Mouse (Mus musculus): ENCODE data around the gene Ssrp1. TPM values are rescaled to one million over a fixed set of nuclear protein-coding genes. Genes with fewer than 3 reads are reported as not detected.
A peak's percentile ranks its signal among the peaks of the same experiment; 100 is the strongest.

Gene Ssrp1
- polyA plus RNA-seq, 1 experiment from 2014 or later: 81.8 TPM

DNA sequence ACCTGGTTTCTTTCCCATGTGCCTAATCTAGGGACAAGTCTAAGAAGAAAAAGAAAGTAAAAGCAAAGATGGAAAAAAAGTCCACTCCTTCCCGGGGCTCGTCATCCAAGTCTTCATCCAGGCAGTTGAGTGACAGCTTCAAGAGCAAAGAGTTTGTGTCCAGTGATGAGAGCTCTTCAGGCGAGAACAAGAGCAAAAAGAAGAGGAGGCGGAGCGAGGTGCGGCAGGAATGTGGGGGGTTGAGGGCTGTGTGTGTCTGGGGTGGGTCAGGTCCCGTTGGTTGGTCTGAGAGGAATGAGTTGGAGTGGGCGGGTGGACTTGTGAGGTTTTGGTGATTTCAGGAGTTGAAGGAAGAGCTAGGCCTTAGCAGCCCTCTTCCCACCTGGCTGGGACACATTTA lies 9.2 kb downstream of the Ssrp1 start:
- Histone ChIP-seq H3K4me3 (ENCODE audit: low read depth, low read length) (no peak overlapping the region), H3K4me2 (replicated peaks; ENCODE audit: low read depth, low read length) (0 out of 2 replicates have a peak overlapping the region, but pooled peaks have one; percentile 81), H3K36me3 (ENCODE audit: insufficient read depth, low read length) (peaks cover 21% of the 10 kb centered on the region), H3K27ac (ENCODE audit: low read length) (peak overlapping the region; percentile 96), H3K9ac (replicated peaks; ENCODE audit: low read depth) (no peak overlapping the region), H3K4me1 (ENCODE audit: insufficient read depth, low read depth, low read length) (peaks cover 18% of the 10 kb centered on the region; the same call in 1 of the 2 replicates), H3K27me3 (replicated peaks; ENCODE audit: insufficient read depth, low read length) (no peaks in the 10 kb centered on the region), H3K9me3 (ENCODE audit: low read length) (no peaks in the 10 kb centered on the region)
- ATAC-seq (peak; percentile 3; the same call in 1 of the 2 replicates), DNase-seq (ENCODE audit: low spot score) (peak; percentile 80)
- no peak for TF ChIP-seq CTCF (IDR thresholded peaks at IDR 0.05)
- peak; percentile 60 for TF ChIP-seq EP300 (IDR thresholded peaks at IDR 0.05)
- WGBS: 56% methylated on average over 8 of the region's 8 CpGs

DNA sequence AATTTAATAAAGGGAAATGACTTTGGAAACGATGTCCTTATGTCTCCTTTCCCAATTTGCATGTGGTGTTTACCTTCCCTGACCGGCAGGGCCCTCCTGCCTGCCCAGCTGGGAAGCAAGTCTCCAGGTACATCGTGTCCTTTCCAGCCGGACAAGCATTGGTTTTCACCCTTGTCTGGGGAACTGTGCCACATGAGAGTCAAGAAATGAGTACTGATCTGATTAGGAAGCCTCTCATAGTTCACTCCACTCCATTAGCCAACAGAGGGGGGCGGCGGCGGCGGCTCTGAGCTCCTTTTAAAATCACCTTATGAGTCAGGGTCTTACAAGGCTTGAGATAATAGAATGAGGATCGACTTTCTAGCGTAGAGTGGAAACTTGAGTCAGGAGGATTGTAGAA lies 10.0 kb downstream of the Ssrp1 start:
- Histone ChIP-seq H3K9ac (replicated peaks; ENCODE audit: low read depth) (peak overlapping the region; percentile 37), H3K4me2 (replicated peaks; ENCODE audit: low read depth, low read length) (peak overlapping the region; percentile 81), H3K9me3 (ENCODE audit: low read length) (no peaks in the 10 kb centered on the region), H3K36me3 (ENCODE audit: insufficient read depth, low read length) (peaks cover 21% of the 10 kb centered on the region), H3K4me3 (ENCODE audit: low read depth, low read length) (peak overlapping the region; percentile 74), H3K27me3 (replicated peaks; ENCODE audit: insufficient read depth, low read length) (no peaks in the 10 kb centered on the region), H3K27ac (ENCODE audit: low read length) (peak overlapping the region; percentile 96), H3K4me1 (ENCODE audit: insufficient read depth, low read depth, low read length) (peaks cover 22% of the 10 kb centered on the region; the same call in 1 of the 2 replicates)
- ATAC-seq (peak; percentile 2; the same call in 1 of the 2 replicates), DNase-seq (ENCODE audit: low spot score) (peak; percentile 61)
- TF ChIP-seq CTCF (IDR thresholded peaks at IDR 0.05): peak; percentile 31
- peak; percentile 85 for TF ChIP-seq EP300 (IDR thresholded peaks at IDR 0.05)
- WGBS: 32% methylated on average over 10 of the region's 10 CpGs

DNA sequence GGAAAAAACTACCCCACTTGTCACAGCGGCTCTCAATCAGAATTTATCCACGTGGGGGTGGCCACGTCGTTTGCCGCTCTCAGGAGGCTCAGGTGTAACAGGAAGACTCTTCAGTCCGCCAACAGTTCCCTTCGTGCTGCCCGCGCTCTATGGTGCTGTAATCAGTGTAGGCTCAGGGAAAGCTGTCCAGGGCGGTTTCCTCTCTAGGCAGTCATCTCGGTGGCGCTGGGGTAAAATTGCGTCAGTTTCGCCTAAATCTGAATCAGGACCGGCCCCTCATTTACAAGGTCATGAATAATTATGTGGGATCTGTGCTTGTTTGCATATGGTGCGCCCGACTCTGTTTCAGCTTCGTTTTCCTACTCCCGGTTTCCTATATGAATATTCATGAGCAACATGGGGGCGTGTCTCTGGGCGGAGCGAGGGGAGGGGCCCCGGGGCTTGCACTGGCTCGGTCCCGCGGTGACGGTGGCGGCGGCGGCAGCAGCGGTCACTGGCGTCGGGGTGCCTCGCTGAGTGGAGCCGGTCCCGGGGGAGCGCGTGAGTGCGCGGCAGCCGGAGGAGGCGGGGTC lies 10.6 kb downstream of the Ssrp1 start, which contains the start of gene Tnks1bp1:
Gene Tnks1bp1, plus strand, starts transcription at position 427 of the 572 bp plus-strand sequence.
- WGBS: 1% methylated on average over 41 of the region's 42 CpGs
- ATAC-seq (peak; percentile 85), DNase-seq (ENCODE audit: low spot score) (peak; percentile 99)
- peak; percentile 58 for TF ChIP-seq EP300 (IDR thresholded peaks at IDR 0.05)
- TF ChIP-seq CTCF (IDR thresholded peaks at IDR 0.05): no peak
- peak within 1 kb of the TSS; percentile 74 for H3K4me3 ChIP-seq (ENCODE audit: low read depth, low read length)
- H3K36me3 ChIP-seq (ENCODE audit: insufficient read depth, low read length): peaks cover 22% of the 10 kb centered on the region
- H3K9ac ChIP-seq (replicated peaks; ENCODE audit: low read depth): peak within 1 kb of the TSS; percentile 72
- peak within 1 kb of the TSS; percentile 81 for H3K4me2 ChIP-seq (replicated peaks; ENCODE audit: low read depth, low read length)
- H3K9me3 ChIP-seq (ENCODE audit: low read length): no peaks in the 10 kb centered on the region
- no peaks in the 10 kb centered on the region for H3K27me3 ChIP-seq (replicated peaks; ENCODE audit: insufficient read depth, low read length)
- H3K4me1 ChIP-seq (ENCODE audit: insufficient read depth, low read depth, low read length): peaks cover 26% of the 10 kb centered on the region; the same call in 1 of the 2 replicates
- H3K27ac ChIP-seq (ENCODE audit: low read length): peak within 1 kb of the TSS; percentile 96

DNA sequence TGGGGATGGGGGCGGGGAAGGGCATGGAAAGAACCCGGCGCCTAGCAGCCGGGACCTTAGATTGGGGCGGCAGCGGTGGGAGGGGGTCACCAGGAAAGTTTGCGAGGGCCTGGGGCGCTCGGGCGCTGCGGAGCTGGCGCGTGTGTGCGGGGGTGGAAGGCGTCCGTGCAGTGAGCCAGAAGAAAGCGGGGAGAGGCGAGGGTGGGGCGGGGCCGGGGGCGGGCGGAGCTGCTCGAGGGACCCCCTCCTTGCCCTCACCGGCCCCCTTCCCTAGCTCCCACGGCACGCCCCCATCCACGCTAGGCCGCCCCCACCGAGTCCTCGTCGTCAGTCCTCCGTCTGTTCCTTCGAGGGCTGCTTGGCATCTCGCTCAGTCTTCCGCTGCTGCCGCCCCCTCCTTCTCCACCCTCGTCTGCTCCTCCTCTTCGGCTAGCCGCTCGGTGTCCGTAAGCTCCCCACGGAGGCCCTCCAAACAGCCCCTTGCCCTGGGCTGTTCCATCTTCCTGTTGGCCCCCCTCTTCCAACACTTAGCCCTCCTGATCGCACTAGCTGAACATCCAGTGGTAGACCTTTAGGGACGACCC lies 11.2 kb downstream of the Ssrp1 start:
- Histone ChIP-seq H3K36me3 (ENCODE audit: insufficient read depth, low read length) (peaks cover 17% of the 10 kb centered on the region; the same call in 1 of the 2 replicates), H3K4me1 (ENCODE audit: insufficient read depth, low read depth, low read length) (peaks cover 26% of the 10 kb centered on the region; the same call in 1 of the 2 replicates), H3K9me3 (ENCODE audit: low read length) (no peaks in the 10 kb centered on the region), H3K27me3 (replicated peaks; ENCODE audit: insufficient read depth, low read length) (no peaks in the 10 kb centered on the region), H3K9ac (replicated peaks; ENCODE audit: low read depth) (peak overlapping the region; percentile 72), H3K27ac (ENCODE audit: low read length) (peak overlapping the region; percentile 96), H3K4me2 (replicated peaks; ENCODE audit: low read depth, low read length) (peak overlapping the region; percentile 81), H3K4me3 (ENCODE audit: low read depth, low read length) (peak overlapping the region; percentile 74)
- TF ChIP-seq CTCF (IDR thresholded peaks at IDR 0.05): no peak
- TF ChIP-seq EP300 (IDR thresholded peaks at IDR 0.05): no peak
- ATAC-seq: peak; percentile 57
- DNase-seq (ENCODE audit: low spot score): peak; percentile 92
- 3% methylated on average over 16 of the region's 44 CpGs for WGBS

DNA sequence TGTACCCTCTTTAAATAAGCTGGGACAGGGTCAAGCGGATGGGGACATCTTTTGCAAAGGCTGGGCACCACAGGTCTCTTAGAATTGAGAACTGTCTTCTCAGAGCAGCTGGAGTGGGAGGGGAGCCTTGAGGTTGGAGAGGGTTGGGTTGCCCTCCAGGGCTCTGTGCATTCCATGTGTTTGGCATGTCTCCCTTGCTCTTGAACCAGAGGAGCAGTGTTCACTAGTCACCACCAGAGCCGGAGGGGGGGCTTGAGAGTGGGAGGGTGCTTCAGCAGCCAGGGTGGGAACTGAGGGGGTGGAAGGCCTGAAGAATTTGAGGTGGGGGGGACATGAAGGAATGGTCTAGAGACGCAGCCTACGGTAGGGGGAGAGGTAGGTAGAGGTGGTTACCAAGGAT lies 12.2 kb downstream of the Ssrp1 start:
- peak overlapping the region; percentile 96 for H3K27ac ChIP-seq (ENCODE audit: low read length)
- ATAC-seq (no peak), DNase-seq (ENCODE audit: low spot score) (peak; percentile 71)
- 55% methylated on average over 4 of the region's 4 CpGs for WGBS
- TF ChIP-seq EP300 (IDR thresholded peaks at IDR 0.05) (no peak), CTCF (IDR thresholded peaks at IDR 0.05) (no peak)
- H3K27me3 ChIP-seq (replicated peaks; ENCODE audit: insufficient read depth, low read length): no peaks in the 10 kb centered on the region
- no peaks in the 10 kb centered on the region for H3K9me3 ChIP-seq (ENCODE audit: low read length)
- H3K4me2 ChIP-seq (replicated peaks; ENCODE audit: low read depth, low read length): peak overlapping the region; percentile 81
- H3K9ac ChIP-seq (replicated peaks; ENCODE audit: low read depth): peak overlapping the region; percentile 72; the same call in 1 of the 2 replicates
- H3K4me3 ChIP-seq (ENCODE audit: low read depth, low read length): peak overlapping the region; percentile 74
- peaks cover 17% of the 10 kb centered on the region; the same call in 1 of the 2 replicates for H3K36me3 ChIP-seq (ENCODE audit: insufficient read depth, low read length)
- H3K4me1 ChIP-seq (ENCODE audit: insufficient read depth, low read depth, low read length): peaks cover 26% of the 10 kb centered on the region; the same call in 1 of the 2 replicates

DNA sequence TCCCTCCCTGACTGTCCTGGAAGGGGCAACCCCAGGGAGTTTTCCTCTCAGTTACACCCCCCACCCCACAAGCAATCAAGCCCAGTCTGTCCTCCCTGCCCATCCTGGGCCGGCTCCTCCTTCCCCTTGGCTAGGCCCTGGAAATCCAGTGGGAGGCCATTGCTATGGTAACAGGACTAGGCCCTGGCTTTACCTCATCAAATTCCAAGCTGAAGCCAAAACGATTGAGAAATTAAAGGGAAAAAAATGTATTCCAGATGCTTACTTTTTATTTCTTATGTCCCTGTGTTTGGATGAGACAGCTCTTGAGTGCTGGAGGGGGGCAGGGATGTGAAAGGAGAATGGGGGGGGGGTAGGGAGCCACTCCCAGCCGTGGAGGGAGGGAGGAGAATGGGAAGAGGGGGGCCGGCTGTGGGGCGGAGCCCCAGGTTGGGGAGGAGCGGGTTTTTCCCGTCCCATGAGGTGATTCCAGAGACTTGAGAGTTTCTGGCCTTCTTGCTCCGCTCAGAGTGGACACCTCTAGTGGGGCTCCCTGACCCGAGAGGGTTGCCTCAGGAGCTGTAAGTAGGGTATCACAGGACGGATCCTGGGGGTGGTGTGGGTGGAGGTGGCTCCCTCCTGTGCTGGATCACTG lies 13.1 kb downstream of the Ssrp1 start:
- peak overlapping the region; percentile 59 for H3K9ac ChIP-seq (replicated peaks; ENCODE audit: low read depth)
- 7% methylated on average over 7 of the region's 10 CpGs for WGBS
- H3K27ac ChIP-seq (ENCODE audit: low read length): peak overlapping the region; percentile 96
- no peaks in the 10 kb centered on the region for H3K27me3 ChIP-seq (replicated peaks; ENCODE audit: insufficient read depth, low read length)
- ATAC-seq: peak; percentile 44
- H3K4me2 ChIP-seq (replicated peaks; ENCODE audit: low read depth, low read length): peak overlapping the region; percentile 81
- no peaks in the 10 kb centered on the region for H3K9me3 ChIP-seq (ENCODE audit: low read length)
- TF ChIP-seq CTCF (IDR thresholded peaks at IDR 0.05): 0 out of 2 replicates have a peak, but pooled peaks have one; percentile 2
- peak; percentile 84 for TF ChIP-seq EP300 (IDR thresholded peaks at IDR 0.05)
- H3K4me1 ChIP-seq (ENCODE audit: insufficient read depth, low read depth, low read length): peaks cover 26% of the 10 kb centered on the region; the same call in 1 of the 2 replicates
- H3K36me3 ChIP-seq (ENCODE audit: insufficient read depth, low read length): peaks cover 20% of the 10 kb centered on the region
- DNase-seq (ENCODE audit: low spot score): peak; percentile 97
- peak overlapping the region; percentile 41 for H3K4me3 ChIP-seq (ENCODE audit: low read depth, low read length)

All from lung, postnatal 0 days (tissue).